Mouse (Mus musculus) hindbrain, embryonic 13.5 days (tissue): ENCODE measurements at regions not wholly inside any gene's neighbourhood (a gene's known extent, or its start where the extent isn't known, plus 50 kb on each side); places are given as distances from the start of the nearest gene placed in this dataset.

ENCODE experiments used
- ATAC-seq: fragments of 200-750 bp; cut with Nextera tagmentation; 2 replicates; pipeline ENCODE4 v1.8.0; 2017; ENCODE audit warnings: moderate TSS enrichment; ENCODE audit not compliant: low FRiP score
- H3K27ac ChIP-seq: fragments of 300-500 bp; sonication (generic); 2 replicates; pipeline ENCODE4 v1.5.1; 2015; ENCODE audit warnings: inconsistent platforms, mild to moderate bottlenecking, moderate library complexity
- H3K27me3 ChIP-seq: fragments of 300-500 bp; sonication (generic); 2 replicates; pipeline ENCODE4 v1.6.1; 2015; ENCODE audit warnings: mild to moderate bottlenecking, inconsistent platforms
- H3K36me3 ChIP-seq: fragments of 300-500 bp; sonication (generic); 2 replicates; pipeline ENCODE4 v1.6.1; 2015; ENCODE audit warnings: mild to moderate bottlenecking, inconsistent platforms
- H3K4me1 ChIP-seq: fragments of 300-500 bp; sonication (generic); replicated peaks from 2 replicates; pipeline ENCODE4 v1.6.1; 2015; ENCODE audit warnings: inconsistent platforms
- H3K4me2 ChIP-seq: fragments of 300-500 bp; sonication (generic); 2 replicates; pipeline ENCODE4 v1.6.1; 2015; ENCODE audit warnings: inconsistent platforms, mild to moderate bottlenecking, moderate library complexity
- H3K4me3 ChIP-seq: fragments of 300-500 bp; sonication (generic); 2 replicates; pipeline ENCODE4 v1.5.1; 2015; ENCODE audit warnings: mild to moderate bottlenecking, inconsistent platforms
- H3K9ac ChIP-seq: fragments of 300-500 bp; sonication (generic); 2 replicates; pipeline ENCODE4 v1.6.1; 2015; ENCODE audit warnings: mild to moderate bottlenecking, inconsistent platforms
- H3K9me3 ChIP-seq: fragments of 300-500 bp; sonication (generic); 2 replicates; pipeline ENCODE4 v1.6.1; 2016; ENCODE audit warnings: inconsistent platforms
- WGBS: fragments of 180-500 bp; shearing (Covaris S2); methylation state at CpG from one replicate; pipeline ENCODE4 v1.1.7; 2015; 5-methylcytosine and 5-hydroxymethylcytosine counted together

DNA sequence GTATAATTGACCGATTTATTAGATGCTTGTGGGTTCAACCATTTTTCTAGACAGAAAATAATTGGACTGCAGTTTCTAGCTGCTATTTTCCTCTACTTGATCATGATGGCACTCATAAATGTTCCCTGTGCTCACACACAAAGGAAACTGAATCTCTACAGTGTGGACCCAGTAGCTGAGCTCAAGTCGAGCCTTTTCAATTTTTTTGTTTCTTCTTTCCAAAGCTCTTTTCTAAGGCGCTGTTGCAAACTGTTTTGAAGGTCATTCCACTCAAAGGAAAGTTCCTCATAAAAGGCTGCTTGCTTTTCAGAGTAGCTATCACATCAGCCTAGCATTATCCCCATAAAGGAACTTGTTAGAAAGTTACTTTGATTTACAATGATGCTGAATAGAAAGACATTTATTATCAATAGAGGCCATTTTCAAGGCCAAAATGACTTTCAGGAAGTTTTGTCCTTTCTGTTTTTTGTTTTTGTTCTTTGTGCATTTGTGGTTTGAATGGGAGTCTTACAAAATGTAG lies 65.8 kb upstream of the Ust start:
- WGBS, result 52% methylated on average over 3 of the region's 3 CpGs
- Histone ChIP-seq H3K9ac (no peak overlapping the region), H3K27me3 (no peaks in the 10 kb centered on the region), H3K36me3 (no peaks in the 10 kb centered on the region), H3K9me3 (no peaks in the 10 kb centered on the region), H3K4me1 (no peaks in the 10 kb centered on the region), H3K27ac (no peak overlapping the region), H3K4me3 (no peak overlapping the region), H3K4me2 (no peak overlapping the region)
- ATAC-seq, result peak; percentile 18; the same call in 1 of the 2 replicates

GRCm38 (mm10) chr10:8583552-8584388 lies 65.1 kb upstream of the Ust start:
- H3K4me2 ChIP-seq, result no peak overlapping the region
- no peaks in the 10 kb centered on the region for H3K4me1 ChIP-seq
- ATAC-seq, result peak; percentile 68
- H3K27me3 ChIP-seq, result no peaks in the 10 kb centered on the region
- H3K36me3 ChIP-seq, result no peaks in the 10 kb centered on the region
- no peaks in the 10 kb centered on the region for H3K9me3 ChIP-seq
- WGBS, result 58% methylated on average over 7 of the region's 7 CpGs
- H3K27ac ChIP-seq, result 0 out of 2 replicates have a peak overlapping the region, but pooled peaks have one; percentile 3
- no peak overlapping the region for H3K4me3 ChIP-seq
- no peak overlapping the region for H3K9ac ChIP-seq

DNA sequence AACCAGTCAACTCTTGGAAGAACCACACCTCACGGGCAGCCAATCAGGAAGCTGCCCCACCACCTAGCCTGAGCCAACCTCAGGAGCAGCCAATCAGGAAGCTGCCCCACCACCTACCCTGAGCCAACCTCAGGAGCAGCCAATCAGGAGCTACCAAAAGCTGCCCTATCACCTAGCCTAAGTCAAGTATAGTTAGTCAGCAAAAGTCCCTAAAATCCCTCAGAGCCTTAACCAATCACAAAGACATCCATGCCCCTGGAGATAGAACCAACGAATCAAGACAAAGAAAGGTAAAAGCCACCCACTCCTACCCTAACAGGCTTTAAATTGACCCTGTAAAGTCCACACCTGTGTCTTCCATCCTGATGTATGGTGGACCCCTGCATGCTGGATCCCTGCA lies 61.7 kb upstream of the Ust start:
- Histone ChIP-seq H3K4me1 (no peaks in the 10 kb centered on the region), H3K36me3 (no peaks in the 10 kb centered on the region), H3K9ac (no peak overlapping the region), H3K4me3 (no peak overlapping the region), H3K27ac (no peak overlapping the region), H3K27me3 (no peaks in the 10 kb centered on the region), H3K4me2 (no peak overlapping the region), H3K9me3 (no peaks in the 10 kb centered on the region)
- no peak for ATAC-seq
- WGBS, result 90% methylated on average over 2 of the region's 2 CpGs

DNA sequence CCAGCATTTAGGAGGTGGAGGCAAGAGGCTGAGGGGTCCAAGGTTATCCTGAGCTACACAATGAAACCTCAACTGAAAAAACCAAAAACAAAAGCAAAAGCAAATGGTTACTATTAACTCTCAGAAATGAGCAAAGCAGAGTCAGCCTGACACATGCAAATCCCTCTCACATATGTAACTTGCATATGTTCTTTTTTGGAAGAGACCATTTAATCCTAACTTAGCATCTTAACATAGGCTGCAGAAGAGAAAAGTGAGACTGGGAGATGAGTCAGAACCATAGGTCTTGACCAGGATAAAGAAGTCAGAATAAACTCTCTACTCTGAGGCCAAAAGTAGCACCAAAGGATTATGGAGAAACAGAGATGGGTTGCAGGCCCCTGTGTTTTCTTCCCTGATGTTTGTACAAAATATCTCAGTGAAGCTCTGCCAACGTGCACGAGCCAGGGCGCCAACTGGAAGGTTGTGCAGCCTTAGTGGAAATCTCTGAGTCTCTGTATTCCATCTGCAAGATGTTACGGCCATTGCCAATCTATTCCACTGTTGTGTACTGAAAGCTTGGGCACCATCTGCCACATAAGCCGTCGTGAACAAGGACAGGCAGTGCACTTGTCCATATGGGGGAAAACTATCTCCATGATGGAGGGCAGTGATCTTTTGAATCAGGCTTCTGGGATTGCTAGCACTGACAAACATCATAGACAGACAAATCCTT lies 59.2 kb upstream of the Ust start:
- Histone ChIP-seq H3K9me3 (no peaks in the 10 kb centered on the region), H3K9ac (no peak overlapping the region), H3K4me2 (no peak overlapping the region), H3K27ac (no peak overlapping the region), H3K4me3 (no peak overlapping the region), H3K27me3 (no peaks in the 10 kb centered on the region), H3K4me1 (no peaks in the 10 kb centered on the region), H3K36me3 (no peaks in the 10 kb centered on the region)
- no peak for ATAC-seq
- 88% methylated on average over 6 of the region's 6 CpGs for whole genome bisulfite sequencing
